8 mouse cellular contexts compared by ENCODE assay signal in the genomic region with DNA sequence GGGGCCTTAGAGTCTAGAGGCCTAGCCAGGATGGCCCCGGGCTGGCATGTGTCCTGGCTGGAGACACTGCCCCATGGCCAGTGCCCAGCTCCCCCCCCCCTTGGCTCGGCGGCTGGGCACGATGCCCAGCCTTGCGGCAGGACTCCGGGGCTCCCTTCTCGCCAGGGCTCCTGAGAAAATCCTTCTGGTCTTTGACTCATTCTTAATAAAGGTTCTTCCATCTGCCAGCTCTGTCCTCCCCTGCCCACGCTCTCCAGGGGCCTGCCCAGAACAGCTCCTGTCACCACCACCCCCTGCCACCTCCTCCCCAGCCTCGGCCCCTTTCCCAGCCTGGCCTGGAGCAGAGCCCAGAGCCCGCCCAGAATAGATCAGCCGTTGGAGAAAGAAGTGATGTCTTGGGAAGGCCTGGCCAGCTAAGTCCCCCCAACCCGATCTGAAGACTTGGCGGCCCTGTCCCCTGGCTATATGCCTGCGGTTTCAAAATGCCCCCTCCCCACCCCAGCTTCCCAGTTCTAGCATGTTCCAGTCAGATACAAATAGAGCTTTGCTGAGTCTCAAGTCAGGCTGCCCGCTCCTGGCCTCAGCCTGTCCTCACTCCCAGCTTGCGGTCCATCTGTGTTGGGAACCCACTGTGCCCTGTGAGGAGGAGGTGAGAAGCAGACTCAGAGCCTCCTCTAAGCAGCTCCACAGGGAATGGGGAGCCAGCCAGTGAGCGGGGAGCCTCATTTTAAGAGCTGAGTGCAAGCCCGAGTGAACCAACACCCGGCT.
DNase-seq lines count a peak whose midpoint lies in the region; ATAC-seq and TF ChIP-seq lines count a peak whose summit lies in the region.

No protein-coding gene starts in this region.

- no peaks in the 10 kb centered on the region for H3K36me3 ChIP-seq in neural tube, embryonic 11.5 days (ENCODE audit: control insufficient read depth, insufficient read depth, low read length)
- H3K36me3 ChIP-seq in forebrain, embryonic 14.5 days (ENCODE audit: control insufficient read depth, insufficient read depth, low read length), result no peaks in the 10 kb centered on the region
- no peaks in the 10 kb centered on the region for H3K36me3 ChIP-seq in heart, embryonic 16.5 days (ENCODE audit: control insufficient read depth, insufficient read depth)
- no peaks in the 10 kb centered on the region for H3K36me3 ChIP-seq in lung, embryonic 14.5 days (ENCODE audit: insufficient read depth)

- H3K27me3 ChIP-seq in neural tube, embryonic 11.5 days (ENCODE audit: control insufficient read depth, insufficient read depth, low read length), result no peaks in the 10 kb centered on the region
- H3K27me3 ChIP-seq in forebrain, embryonic 14.5 days (replicated peaks; ENCODE audit: control insufficient read depth, insufficient read depth, low read length), result no peaks in the 10 kb centered on the region
- no peaks in the 10 kb centered on the region for H3K27me3 ChIP-seq in heart, embryonic 16.5 days (ENCODE audit: control insufficient read depth, insufficient read depth, low read length)
- no peaks in the 10 kb centered on the region for H3K27me3 ChIP-seq in lung, embryonic 14.5 days (ENCODE audit: insufficient read depth, low read length)

- H3K27ac ChIP-seq in neural tube, embryonic 11.5 days (ENCODE audit: low read depth, low read length), result peak overlapping the region; percentile 53; the same call in 1 of the 2 replicates
- peak overlapping the region; percentile 93 for H3K27ac ChIP-seq in forebrain, embryonic 14.5 days (ENCODE audit: low read depth, low read length)
- H3K27ac ChIP-seq in heart, embryonic 16.5 days (ENCODE audit: low read length), result peak overlapping the region; percentile 97
- H3K27ac ChIP-seq in lung, embryonic 14.5 days (ENCODE audit: low read depth), result peak overlapping the region; percentile 93

- WGBS in neural tube, embryonic 11.5 days, result 73% methylated on average over 19 of the region's 19 CpGs
- WGBS in forebrain, embryonic 14.5 days, result 11% methylated on average over 19 of the region's 19 CpGs
- WGBS in heart, embryonic 16.5 days, result 23% methylated on average over 19 of the region's 19 CpGs
- 39% methylated on average over 19 of the region's 19 CpGs for WGBS in lung, embryonic 14.5 days

- H3K9me3 ChIP-seq in neural tube, embryonic 11.5 days (ENCODE audit: control insufficient read depth, low read length), result no peaks in the 10 kb centered on the region
- H3K9me3 ChIP-seq in forebrain, embryonic 14.5 days (replicated peaks; ENCODE audit: control insufficient read depth, low read length), result no peaks in the 10 kb centered on the region
- H3K9me3 ChIP-seq in heart, embryonic 16.5 days (replicated peaks; ENCODE audit: control insufficient read depth, low read length), result peaks cover 5% of the 10 kb centered on the region
- H3K9me3 ChIP-seq in lung, embryonic 14.5 days (ENCODE audit: low read depth, low read length), result no peaks in the 10 kb centered on the region

- H3K4me3 ChIP-seq in neural tube, embryonic 11.5 days (ENCODE audit: low read depth, low read length), result no peak overlapping the region
- no peak overlapping the region for H3K4me3 ChIP-seq in forebrain, embryonic 14.5 days (ENCODE audit: low read depth, low read length)
- H3K4me3 ChIP-seq in heart, embryonic 16.5 days (ENCODE audit: low read length), result no peak overlapping the region
- H3K4me3 ChIP-seq in lung, embryonic 14.5 days (ENCODE audit: low read depth, low read length), result no peak overlapping the region

- 0 out of 2 replicates have a peak, but pooled peaks have one; percentile 24 for ATAC-seq in neural tube, embryonic 11.5 days (ENCODE audit: insufficient read depth, low FRiP score, low TSS enrichment)
- ATAC-seq in forebrain, embryonic 14.5 days, result peak; percentile 95
- peak; percentile 96 for ATAC-seq in heart, embryonic 16.5 days (replicated peaks; ENCODE audit: extremely low read depth, insufficient read depth, low FRiP score)
- ATAC-seq in lung, embryonic 14.5 days (ENCODE audit: insufficient read depth), result peak; percentile 88
- ATAC-seq in inflammation-experienced regulatory T-cells, adult 6 months, result no peak

- peak; percentile 9 for DNase-seq in neural tube, embryonic 11.5 days (ENCODE audit: low spot score)
- no peak for DNase-seq in neural tube, embryonic 10.5 days (ENCODE audit: extremely low spot score, low spot score)
- peak; percentile 92 for DNase-seq in forebrain, embryonic 14.5 days (ENCODE audit: low spot score)
- peak; percentile 68 to 83 for DNase-seq in kidney, postnatal 25 days
- DNase-seq in lung, embryonic 14.5 days, result peak; percentile 90
- DNase-seq in retina, postnatal 1 day, result peak; percentile 83

- H3K9ac ChIP-seq in neural tube, embryonic 11.5 days (ENCODE audit: low read length), result peak overlapping the region; percentile 11; the same call in 1 of the 2 replicates
- H3K9ac ChIP-seq in forebrain, embryonic 14.5 days (ENCODE audit: low read length), result peak overlapping the region; percentile 43
- H3K9ac ChIP-seq in heart, embryonic 16.5 days (ENCODE audit: low read length), result peak overlapping the region; percentile 67
- peak overlapping the region; percentile 26 for H3K9ac ChIP-seq in lung, embryonic 14.5 days

- H3K4me1 ChIP-seq in neural tube, embryonic 11.5 days (ENCODE audit: control insufficient read depth, insufficient read depth, low read length), result peaks cover 65% of the 10 kb centered on the region
- H3K4me1 ChIP-seq in forebrain, embryonic 14.5 days (ENCODE audit: control insufficient read depth, insufficient read depth, low read length), result peaks cover 46% of the 10 kb centered on the region
- peaks cover 53% of the 10 kb centered on the region for H3K4me1 ChIP-seq in heart, embryonic 16.5 days (ENCODE audit: control insufficient read depth, insufficient read depth, low read length)
- H3K4me1 ChIP-seq in lung, embryonic 14.5 days (ENCODE audit: insufficient read depth), result peaks cover 33% of the 10 kb centered on the region

- no peak for TF ChIP-seq CTCF in lung, embryonic 14.5 days (IDR thresholded peaks at IDR 0.05; ENCODE audit: low read depth)

- no peak overlapping the region for H3K4me2 ChIP-seq in neural tube, embryonic 11.5 days (ENCODE audit: low read depth)
- H3K4me2 ChIP-seq in forebrain, embryonic 14.5 days (ENCODE audit: low read length), result no peak overlapping the region
- 0 out of 2 replicates have a peak overlapping the region, but pooled peaks have one; percentile 12 for H3K4me2 ChIP-seq in heart, embryonic 16.5 days (ENCODE audit: low read depth, low read length)
- peak overlapping the region; percentile 33; the same call in 1 of the 2 replicates for H3K4me2 ChIP-seq in lung, embryonic 14.5 days

Comparison
In these comparisons a context has a peak if more than half of its experiments do, and no peak if none do; other contexts are left out.
1. H3K4me2 ChIP-seq: peak in heart, embryonic 16.5 days (single experiment) and lung, embryonic 14.5 days (single experiment); none in neural tube, embryonic 11.5 days (single experiment) and forebrain, embryonic 14.5 days (single experiment).
2. H3K9ac ChIP-seq: peak in every context shown above with its lines; median percentile 67 in heart, embryonic 16.5 days; 43 in forebrain, embryonic 14.5 days; 26 in lung, embryonic 14.5 days; 11 in neural tube, embryonic 11.5 days.
3. Peak in every context shown above with its lines, with median percentiles within 50 percentile points of each other: H3K27ac ChIP-seq.